Mouse (Mus musculus) gastrocnemius, postnatal 10 days (tissue): ENCODE measurements around the gene Lnpk. TPM values are rescaled to one million over a fixed set of nuclear protein-coding genes. Genes with fewer than 3 reads are reported as not detected.

Source experiments
- DNase-seq: peaks from one replicate; pipeline ENCODE4 v3.0.0; 2021; ENCODE audit warnings: mixed read lengths
- total RNA-seq, 2 experiments: library from RNA; stranded (reverse); gene quantifications; 2 replicates each; pipeline ENCODE4 v1.2.3; 2021

Lnpk gene
- total RNA-seq, 2 experiments from 2014 or later: 62.4 to 66.0 TPM

DNA sequence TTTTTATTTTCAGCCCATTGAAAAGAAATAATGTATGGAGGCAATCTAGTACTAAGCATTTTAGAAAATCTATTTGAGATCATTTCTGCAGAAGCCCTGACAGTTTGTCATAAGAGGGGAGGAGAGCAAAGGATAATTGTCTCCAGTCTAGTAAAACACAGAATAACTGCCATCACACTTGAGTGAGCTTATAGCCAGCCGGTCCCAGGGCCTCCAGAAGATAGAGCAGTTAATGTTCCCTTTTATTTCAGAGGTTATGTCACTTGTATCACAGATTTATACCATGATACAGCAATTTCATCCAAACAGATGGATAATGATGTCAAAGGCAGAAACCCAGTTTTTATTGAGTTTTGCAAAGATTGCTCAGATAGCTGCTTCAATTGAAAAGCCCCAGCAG is 89.0 kb downstream of the Lnpk start:
- no peak for DNase-seq

DNA sequence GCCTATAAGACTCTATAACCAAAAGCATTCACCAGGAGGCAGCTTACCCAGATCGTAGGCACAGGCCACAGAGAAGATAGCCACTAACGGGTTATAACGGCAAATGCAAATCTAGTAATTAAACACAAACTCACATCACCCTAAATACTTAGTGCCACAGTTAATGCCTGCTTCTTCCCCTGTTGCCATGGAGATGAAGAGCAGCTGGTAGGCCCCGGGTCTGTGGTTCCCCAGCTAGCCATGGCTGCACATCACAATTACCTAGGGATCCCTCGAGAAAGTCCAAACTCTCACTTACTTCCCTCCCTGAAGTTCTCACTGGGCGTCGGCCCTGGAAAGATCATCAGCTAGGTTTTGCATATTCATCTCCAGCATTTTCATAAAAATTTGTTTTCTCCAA is 90.8 kb downstream of the Lnpk start:
- no peak for DNase-seq

- DNase-seq: no peak
Observed at GRCm38 (mm10) chr2:74482651-74483050, 96.6 kb downstream of the Lnpk start.

DNA sequence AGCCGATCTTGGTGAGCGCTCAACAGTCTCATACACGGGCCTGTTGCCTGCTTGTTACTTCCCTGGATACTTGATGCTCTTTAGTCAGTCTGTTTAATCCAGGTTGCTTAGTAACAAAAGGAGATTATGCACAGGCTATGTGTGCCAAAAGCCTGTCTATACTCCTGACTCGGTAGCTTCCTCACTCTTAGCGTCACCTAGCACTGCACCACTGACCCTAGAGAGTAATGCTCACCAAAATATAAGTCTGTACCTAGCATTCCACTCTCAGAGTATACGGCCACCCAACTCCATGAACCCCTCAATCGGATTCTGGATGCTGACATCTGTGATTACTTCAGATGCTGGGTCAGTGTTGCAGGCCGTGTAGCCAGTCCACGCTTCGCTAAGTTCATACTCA is 97.1 kb downstream of the Lnpk start:
- no peak for DNase-seq

Other genes with a start within 250 kb of the Lnpk start
- under 1 TPM in 1 of 2 experiments, not detected in 1; 0.07 TPM for gene Evx2, start 80.1 kb upstream of the Lnpk start, total RNA-seq
- gene Hoxd13, start 88.9 kb upstream of the Lnpk start, total RNA-seq: not detected
- not detected for gene Hoxd12, start 95.6 kb upstream of the Lnpk start, total RNA-seq
- gene Hoxd11, start 100.1 kb upstream of the Lnpk start, total RNA-seq: under 1 TPM; 0.23 to 0.56 TPM
- gene Hoxd10, start 112.5 kb upstream of the Lnpk start, total RNA-seq: 1 to 10 TPM; 3.9 to 4.5 TPM
- 10 to 100 TPM; 12.6 to 16.1 TPM for gene Hoxd9, start 118.3 kb upstream of the Lnpk start, total RNA-seq
- gene Hoxd8, start 125.2 kb upstream of the Lnpk start, total RNA-seq: 10 to 100 TPM; 38.3 to 46.1 TPM
- under 1 TPM in 1 of 2 experiments, not detected in 1; 0.26 TPM for gene Hoxd3, start 132.5 kb upstream of the Lnpk start, total RNA-seq
- 1 to 10 TPM; 2.1 to 4.8 TPM for gene Hoxd4, start 132.5 kb upstream of the Lnpk start, total RNA-seq
- under 1 TPM; 0.21 to 0.43 TPM for gene Gm28230, start 147.3 kb upstream of the Lnpk start, total RNA-seq
- gene Hoxd1, start 183.5 kb upstream of the Lnpk start, total RNA-seq: not detected
- gene Mtx2, start 246.4 kb upstream of the Lnpk start, total RNA-seq: 10 to 100 TPM; 49.5 to 51.0 TPM